Mouse (Mus musculus) ES-CJ7 (cell line): ENCODE results near the gene Ly6g6e.
"Not testable (repeated sequence)": the region's sequence is repeated elsewhere in the genome, so short reads cannot be mapped to it uniquely, and the experiment has no call there.

Source experiments
- DNase-seq: peaks from one replicate; pipeline ENCODE4 v3.0.0; 2011; ENCODE audit warnings: low read depth, low spot score

Ly6g6e gene

GRCm38 (mm10) chr17:35102299-35102698 lies 25.6 kb downstream of the Ly6g6e start:
- DNase-seq, result no peak

GRCm38 (mm10) chr17:35103221-35103690 lies 26.6 kb downstream of the Ly6g6e start:
- DNase-seq, result no peak

DNA sequence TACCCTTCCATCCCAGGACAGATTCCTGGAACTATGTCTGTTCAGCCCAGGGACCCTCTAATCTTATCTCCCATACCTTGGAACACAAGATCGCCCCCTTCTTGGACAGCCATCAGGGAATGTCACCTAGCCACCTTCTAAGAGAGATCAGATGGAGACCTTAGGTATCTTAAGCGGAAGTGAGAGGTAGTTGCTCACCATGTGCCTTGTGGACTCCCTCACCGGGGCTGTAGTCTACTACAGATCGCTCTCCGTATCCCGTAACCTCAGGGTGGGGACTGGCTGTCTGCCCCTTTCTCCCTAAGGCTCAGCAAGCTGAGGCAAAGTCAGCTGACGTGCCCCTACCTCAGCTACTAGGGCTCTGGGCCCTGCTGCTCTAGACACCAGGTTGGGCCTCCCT lies 27.4 kb downstream of the Ly6g6e start:
- DNase-seq, result no peak

DNA sequence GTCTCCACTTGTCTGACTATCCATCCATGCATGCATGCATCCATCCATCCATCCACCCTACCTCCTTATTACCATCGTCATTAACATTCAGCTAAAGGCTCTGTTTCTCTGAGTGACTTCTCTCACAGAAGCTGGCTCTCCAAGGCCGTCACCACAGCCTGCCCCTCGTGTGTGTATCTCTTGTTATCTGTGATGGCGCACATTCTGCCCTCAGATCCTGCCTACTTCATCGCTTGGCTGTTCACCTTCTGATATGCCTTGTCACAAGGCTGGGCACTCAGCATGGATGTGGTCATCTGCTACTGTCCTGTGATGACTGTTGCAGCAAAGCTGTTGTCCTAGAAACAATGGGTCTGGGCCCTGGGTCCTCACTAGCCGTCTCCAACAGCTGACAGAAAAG lies 28.1 kb downstream of the Ly6g6e start:
- no peak for DNase-seq

GRCm38 (mm10) chr17:35105740-35106389 lies 29.2 kb downstream of the Ly6g6e start:
- peak; percentile 54 for DNase-seq

DNA sequence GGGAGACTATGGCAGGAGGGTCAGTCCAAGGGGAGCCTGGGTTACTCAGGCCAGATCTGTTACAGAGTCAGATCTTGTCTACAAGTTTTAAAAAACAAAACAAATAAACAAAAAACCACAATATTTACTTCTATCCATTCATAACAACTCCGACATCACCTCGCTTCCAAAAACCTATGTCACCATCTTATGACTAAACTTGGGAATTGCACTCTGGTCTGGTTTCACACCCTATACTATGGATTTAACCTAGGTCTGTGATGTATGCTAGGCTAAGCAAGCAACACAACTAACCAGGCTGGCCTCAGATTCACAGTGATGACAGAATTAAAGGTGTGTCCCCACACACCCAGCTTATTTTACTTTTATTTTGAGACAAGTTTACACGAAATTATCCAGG lies 29.8 kb downstream of the Ly6g6e start:
- no peak for DNase-seq

DNA sequence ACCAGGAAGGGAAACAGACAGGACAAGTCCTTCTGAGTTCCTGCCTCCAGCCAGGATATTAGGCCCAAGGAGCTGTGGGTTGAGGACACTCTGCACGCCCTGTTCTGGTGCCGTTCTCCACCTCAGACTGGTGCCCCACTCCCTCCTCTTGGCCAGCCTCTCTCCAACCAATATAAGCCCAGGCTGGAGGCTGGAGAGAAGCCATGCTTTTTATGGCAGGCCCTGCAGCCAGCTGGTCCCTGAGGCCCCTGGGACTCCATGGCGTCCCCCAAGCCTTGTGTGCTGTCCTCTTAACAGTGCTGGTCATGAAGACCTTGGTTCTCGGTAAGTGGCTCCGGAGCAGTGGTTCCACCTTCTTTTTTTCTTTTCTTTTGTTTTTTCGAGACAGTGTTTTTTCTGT lies 31.4 kb downstream of the Ly6g6e start, which contains the start of gene Ly6g5c:
Ly6g5c (plus strand) TSS at position 183 of the 400 bp plus-strand sequence.
- no peak for DNase-seq

DNA sequence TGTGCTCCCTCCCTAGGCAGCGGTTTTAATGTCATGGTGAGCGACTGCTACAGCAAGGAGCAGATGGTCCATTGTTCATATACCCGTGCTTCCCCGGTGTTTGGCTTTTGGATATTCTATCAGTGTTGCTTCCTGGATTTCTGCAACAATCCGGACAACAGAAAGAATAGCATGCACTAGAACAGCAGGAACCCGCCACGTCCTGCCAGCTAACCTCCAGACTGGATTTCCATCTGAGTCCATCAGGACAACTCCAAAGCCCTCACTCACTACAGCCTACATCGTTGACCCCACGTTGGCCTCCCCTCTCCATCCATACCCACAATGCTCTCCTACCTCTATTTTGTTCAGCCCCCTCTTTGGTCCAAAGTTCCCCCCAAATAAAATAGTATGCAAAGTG lies 35.1 kb downstream of the Ly6g6e start:
- no peak for DNase-seq

GRCm38 (mm10) chr17:35115046-35116019 lies 38.6 kb downstream of the Ly6g6e start, which contains the start of gene Ly6g5b:
Ly6g5b (minus strand) TSS chr17:35115428.
- peak; percentile 34 for DNase-seq

DNA sequence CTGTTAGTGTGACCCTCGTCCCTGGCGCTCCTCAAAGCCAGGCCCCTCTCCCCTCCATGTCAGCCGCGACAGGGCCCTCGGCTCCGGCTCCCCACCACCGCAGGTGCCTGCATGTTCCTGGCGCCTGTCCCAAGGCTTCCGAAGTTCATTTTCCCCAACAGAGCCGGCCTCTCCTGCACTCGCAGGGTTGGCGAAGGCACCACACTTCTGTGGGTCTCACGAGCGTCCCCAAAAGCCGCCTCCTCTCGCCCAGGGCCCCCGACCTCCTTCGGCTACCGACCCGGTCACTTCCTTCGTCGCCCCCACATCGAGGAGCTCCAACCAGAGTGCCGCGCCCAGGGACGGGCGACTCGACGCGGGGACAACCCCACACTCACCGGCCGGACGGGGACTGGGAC lies 44.0 kb downstream of the Ly6g6e start:
- no peak for DNase-seq

DNA sequence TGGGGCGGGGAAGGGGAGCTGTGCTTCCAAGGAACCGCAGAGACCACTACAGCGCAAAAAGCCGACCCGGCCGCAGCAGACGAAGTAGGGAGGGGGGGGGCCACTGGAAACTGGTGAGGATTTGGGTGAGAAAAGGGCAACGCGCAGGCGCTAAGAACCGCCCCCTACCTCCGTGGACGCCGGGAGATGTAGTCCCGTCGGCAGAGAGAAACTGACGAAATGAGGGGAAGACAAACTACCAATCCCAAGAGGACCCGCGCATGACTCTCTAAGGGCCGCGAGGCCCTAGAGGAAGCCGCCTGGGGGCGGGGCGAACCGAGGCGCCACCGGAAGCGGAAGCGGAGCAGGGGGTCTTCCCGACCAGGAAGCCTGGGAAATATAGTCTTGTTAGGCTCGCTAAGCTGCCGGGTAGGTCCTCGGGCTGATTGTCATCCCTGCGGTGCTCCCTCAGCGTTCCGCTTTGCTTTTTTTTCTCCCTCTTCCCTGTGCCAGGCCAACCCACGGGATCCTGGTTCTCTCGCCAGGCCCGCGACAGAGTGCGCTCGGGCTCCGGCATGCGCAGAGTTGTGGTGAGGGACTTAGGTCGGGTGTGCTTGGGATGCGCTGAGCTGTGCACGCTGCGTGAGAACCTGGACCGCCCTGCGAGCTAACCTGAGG lies 44.6 kb downstream of the Ly6g6e start, which contains the start of gene Gpank1:
Gpank1 (plus strand) TSS at position 313 of the 657 bp plus-strand sequence.
- peak; percentile 99 for DNase-seq

DNA sequence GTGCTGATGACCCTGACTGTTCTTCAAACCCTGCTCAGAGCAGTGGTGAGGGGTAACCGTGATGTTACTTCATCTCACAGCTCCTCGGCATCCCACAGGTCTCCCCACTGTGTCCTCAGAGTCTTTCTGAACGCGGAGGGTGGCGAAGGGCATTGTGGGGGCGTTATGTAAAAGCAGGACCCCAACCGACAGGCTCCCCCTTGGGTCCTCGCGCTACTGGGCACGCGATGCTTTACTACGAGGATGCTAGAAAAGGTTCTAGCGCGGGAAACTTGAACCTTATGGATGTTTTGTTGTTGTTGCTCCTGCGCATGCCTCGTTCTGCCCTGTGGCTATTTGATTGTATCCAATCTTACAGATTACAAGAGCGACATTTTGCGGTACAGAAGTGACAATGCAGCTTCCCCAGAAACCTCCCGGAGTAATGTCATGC lies 45.2 kb downstream of the Ly6g6e start, which contains the start of gene Csnk2b:
Csnk2b (minus strand) TSS at position 183 of the 433 bp plus-strand sequence.
- DNase-seq, result peak; percentile 78

DNA sequence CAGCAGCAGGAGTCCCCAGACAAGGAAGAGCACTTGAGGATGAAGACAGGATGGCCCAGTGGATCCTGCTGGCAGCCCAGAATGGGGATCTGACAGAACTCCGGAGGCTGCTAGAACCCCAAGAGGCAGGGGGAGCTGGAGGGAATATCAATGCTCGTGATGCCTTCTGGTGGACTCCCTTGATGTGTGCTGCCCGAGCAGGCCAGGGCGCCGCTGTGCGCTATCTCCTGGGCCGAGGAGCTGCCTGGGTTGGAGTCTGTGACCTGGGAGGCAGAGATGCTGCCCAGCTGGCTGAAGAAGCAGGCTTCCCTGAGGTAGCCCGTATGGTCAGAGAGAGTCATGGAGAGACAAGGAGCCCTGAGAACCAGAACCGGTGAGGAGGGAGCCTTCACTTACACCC lies 46.6 kb downstream of the Ly6g6e start:
- not testable (repeated sequence) for DNase-seq

DNA sequence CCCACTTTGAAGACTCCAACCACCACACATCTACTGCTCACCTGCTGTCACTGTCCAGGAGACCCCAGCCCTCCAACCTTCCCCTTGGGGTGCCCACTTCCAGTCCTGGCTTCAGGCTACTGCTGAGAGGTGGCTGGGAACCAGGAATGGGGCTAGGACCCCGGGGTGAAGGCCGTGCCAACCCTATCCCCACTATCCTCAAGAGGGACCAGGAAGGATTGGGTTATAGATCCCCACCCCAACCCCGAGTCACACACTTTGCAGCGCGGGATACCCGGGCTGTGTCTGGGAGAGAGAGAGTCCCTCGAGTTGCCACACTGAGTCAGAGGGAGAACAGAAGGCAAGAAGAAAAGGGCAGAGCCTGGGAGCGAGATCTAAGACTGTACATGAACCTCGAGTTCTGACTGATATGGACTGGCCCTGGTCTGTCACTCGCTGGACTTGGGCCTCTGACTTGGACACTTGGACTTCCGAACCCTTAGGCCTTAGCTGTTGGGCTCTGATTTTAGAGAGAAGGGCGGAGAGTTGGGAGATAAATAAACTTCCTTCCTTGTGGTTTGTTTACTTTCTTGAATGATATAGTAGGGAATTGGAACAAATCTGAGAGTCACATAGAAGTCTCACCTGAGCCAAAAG lies 47.7 kb downstream of the Ly6g6e start:
- not testable (repeated sequence) for DNase-seq

DNA sequence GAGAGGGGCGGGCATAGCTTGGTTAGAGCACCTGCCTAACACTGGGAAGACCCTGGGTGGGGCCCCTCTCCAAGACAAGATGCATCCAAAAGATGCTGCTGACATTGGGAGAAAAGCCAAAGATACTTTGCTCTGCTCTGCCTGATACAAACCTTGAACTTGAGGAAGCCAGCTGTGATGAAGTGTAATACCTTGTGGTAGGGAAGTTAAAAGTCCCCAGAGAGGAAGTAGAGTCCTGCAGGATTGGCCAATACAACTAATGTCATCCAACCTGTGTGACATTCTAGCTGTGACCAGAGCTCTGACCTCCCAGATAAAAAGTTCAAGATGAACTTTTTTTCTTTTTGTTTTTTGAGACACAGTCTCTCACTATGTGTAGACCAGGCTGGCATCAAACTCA lies 48.4 kb downstream of the Ly6g6e start:
- DNase-seq, result no peak

DNA sequence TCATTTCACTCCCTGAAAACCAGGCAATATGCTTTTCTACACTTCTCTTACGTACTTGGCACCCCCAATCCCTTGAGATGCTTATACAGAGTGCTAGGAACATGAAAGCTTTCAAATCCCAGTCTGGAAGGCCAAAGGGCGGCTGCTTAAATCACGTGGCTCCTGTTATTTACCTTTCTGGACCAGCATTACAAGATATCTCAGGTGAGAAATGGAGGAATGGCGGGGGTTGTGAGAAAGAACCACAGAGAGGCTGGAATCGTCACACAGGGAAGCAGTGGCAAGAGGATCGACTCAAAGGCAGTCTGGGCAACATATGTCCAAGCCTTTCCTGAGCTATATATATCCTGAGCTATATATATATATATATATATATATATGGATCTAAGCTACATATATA lies 48.9 kb downstream of the Ly6g6e start:
- no peak for DNase-seq

- DNase-seq, result peak; percentile 41
Observed at GRCm38 (mm10) chr17:35126206-35126611, 49.5 kb downstream of the Ly6g6e start, which contains the start of gene D17H6S53E. D17H6S53E (plus strand) TSS chr17:35126373.

- no peak for DNase-seq
Observed at GRCm38 (mm10) chr17:35127017-35127416, 50.3 kb downstream of the Ly6g6e start.
